Mouse (Mus musculus): Measurements from ENCODE around the gene Olfr148.

- TF ChIP-seq CTCF (IDR thresholded peaks at IDR 0.05; ENCODE audit: low read depth, low read length) (no peak), POLR2A (IDR thresholded peaks at IDR 0.05; ENCODE audit: borderline replicate concordance, low read depth, low read length) (no peak)
Observed at GRCm38 (mm10) chr9:39602536-39603332, 7.7 kb upstream of the Olfr148 start.

Data from bone marrow macrophage, adult 2 months (primary cell).